Mouse (Mus musculus) heart, postnatal 0 days (tissue): ENCODE measurements around the gene Lrrc45.

Source experiments
- CTCF ChIP-seq: IDR thresholded peaks from 2 replicates; pipeline ENCODE4 v1.5.1; 2016; ENCODE audit warnings: antibody characterized with exemption, control low read depth, low read depth
- EP300 ChIP-seq: IDR thresholded peaks from 2 replicates; pipeline ENCODE4 v1.6.1; 2016; ENCODE audit warnings: antibody characterized with exemption, low read depth

- TF ChIP-seq CTCF (peak; percentile 97), EP300 (no peak)
Measured at GRCm38 (mm10) chr11:120720450-120720849, 6.7 kb downstream of the Lrrc45 start.
